Mouse (Mus musculus) cerebellum, postnatal 36 days (tissue): ENCODE measurements around the gene Tnfrsf8.
"Not testable (repeated sequence)": the region's sequence is repeated elsewhere in the genome, so short reads cannot be mapped to it uniquely, and the experiment has no call there.

Source experiments
- DNase-seq, 2 experiments: peaks; one replicate each; pipeline ENCODE4 v3.0.0; 2021 to 2022; ENCODE audit warnings: mixed read lengths in 2 of 2

Tnfrsf8 gene

GRCm38 (mm10) chr4:145306422-145306821, 8.5 kb downstream of the Tnfrsf8 start:
- no peak for DNase-seq

- not testable (repeated sequence) for DNase-seq
Observed at GRCm38 (mm10) chr4:145305661-145306362, 9.2 kb downstream of the Tnfrsf8 start.

DNA sequence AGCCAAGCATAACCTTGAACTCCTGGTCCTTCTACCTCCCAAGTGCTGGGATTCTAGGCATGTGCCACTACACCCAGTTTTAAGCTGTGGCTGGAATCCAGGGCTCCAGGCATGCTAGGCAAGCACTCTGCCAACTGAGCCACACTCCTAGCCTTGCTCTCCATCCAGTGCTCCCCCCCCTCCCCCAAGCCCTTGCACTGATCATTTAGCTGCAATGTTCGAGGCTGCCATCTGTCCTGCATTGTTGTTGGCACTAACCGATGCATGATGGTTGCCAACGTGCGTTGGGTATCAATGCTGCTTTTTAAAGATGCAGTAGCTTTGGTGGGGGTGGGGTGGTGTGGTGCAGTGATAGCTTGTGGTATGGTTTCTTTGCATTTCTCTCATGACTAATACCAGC, 10.9 kb downstream of the Tnfrsf8 start:
- no peak for DNase-seq

DNA sequence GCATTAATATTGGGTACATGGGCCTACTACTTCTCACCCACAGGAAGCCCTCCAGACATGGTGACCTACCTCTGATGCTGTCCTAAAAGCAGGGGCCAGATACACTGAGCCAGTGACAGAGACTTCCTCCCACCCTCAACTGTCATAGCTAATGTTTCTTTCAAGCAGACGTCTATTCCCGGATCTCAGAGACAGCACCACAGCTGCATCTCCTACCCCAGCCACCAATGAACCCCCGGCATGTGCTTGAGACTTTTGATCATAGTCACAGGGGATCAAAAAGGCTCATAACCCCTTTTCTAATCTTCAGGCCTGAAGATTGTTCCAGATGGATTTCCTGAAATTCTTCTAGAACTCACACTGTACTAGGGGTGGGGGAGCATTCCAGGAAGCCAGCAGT, 12.9 kb downstream of the Tnfrsf8 start:
- DNase-seq: no peak

- no peak for DNase-seq
Observed at GRCm38 (mm10) chr4:145300210-145300927, 14.6 kb downstream of the Tnfrsf8 start.

DNA sequence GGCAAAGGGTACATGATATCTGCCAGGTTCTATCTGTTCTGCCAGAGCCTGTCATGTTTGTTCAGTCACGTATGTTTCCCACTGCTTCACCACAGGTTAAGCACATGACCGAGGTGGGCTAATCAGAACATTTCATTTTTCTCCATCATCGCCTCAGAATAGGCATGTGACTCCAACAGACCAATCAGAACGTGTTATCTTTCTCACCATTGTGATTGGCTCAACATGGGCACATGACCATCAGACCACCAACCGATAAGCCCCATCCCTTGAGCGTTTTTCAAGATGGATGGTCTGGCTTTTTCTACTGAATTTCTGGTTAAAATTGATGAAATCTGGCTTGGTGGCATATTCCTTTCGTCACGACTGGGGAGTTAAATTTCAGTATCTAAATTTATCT, 15.6 kb downstream of the Tnfrsf8 start:
- no peak for DNase-seq

GRCm38 (mm10) chr4:145298846-145299245, 16.1 kb downstream of the Tnfrsf8 start:
- DNase-seq: no peak

- DNase-seq: peak; percentile 24 to 30
Observed at GRCm38 (mm10) chr4:145295589-145296300, 19.2 kb downstream of the Tnfrsf8 start.

DNA sequence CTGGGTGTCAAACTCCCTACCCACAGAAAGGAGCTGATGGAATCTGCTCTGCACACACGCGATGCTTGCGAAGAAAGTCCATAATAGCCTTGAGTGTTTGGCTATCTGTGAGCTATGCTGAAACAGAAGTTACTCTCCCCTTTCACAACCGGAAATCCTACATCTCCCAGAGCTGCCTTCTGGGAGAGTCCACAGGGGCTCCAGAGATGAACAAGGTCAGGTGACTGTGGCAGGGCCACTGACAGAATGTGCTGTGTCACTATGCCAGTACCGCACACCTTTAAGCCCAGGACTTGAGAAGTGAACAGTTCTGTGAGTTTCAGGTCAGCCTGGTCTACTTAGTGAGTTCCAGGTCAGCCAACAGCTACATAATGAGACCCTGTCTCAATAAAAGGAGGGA, 20.4 kb downstream of the Tnfrsf8 start:
- DNase-seq: no peak

- DNase-seq: peak; percentile 10 to 38
Observed at GRCm38 (mm10) chr4:145286369-145287120, 28.4 kb downstream of the Tnfrsf8 start.

GRCm38 (mm10) chr4:145284675-145285074, 30.3 kb downstream of the Tnfrsf8 start:
- no peak for DNase-seq

GRCm38 (mm10) chr4:145283441-145283840, 31.5 kb downstream of the Tnfrsf8 start:
- no peak for DNase-seq

DNA sequence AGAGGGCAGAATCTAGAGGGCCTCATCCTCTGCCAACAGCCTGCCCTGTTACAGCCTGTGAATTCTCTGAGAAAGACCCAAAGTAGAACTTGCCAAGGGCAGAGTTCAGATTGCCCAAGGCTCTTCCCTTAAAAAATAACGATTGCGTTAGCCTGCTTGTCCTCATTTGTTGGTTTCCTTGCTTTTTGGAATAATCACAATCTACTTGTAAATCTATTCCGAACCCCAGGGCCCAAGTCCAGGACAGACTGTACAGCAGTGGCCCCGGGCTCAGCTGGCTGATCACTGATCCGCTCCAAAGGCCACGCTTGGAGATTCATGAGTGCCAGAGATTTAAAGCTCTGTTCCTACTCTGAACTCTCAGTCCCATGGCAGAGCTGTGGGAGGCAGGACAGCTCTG, 34.0 kb downstream of the Tnfrsf8 start:
- DNase-seq: no peak

- no peak for DNase-seq
Observed at GRCm38 (mm10) chr4:145278724-145279370, 36.1 kb downstream of the Tnfrsf8 start.

DNA sequence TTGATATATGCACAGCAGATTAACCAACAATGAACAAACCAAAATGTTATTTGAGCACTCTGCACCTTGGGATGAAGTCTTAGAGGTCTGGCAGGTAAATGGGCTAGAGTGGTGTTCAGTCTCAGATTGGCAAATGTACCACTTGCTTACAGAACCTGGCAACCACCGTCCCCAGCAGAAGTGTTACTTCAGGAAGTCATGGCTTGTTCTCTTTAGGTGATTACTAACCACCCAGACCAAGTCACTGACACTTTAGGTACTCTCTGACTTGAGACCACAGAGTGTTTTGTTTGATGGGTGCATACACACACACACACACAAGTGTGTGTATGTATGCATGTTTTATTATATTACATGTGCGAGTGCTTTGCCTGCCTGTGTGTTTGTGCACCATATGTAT, 36.7 kb downstream of the Tnfrsf8 start:
- no peak for DNase-seq

DNA sequence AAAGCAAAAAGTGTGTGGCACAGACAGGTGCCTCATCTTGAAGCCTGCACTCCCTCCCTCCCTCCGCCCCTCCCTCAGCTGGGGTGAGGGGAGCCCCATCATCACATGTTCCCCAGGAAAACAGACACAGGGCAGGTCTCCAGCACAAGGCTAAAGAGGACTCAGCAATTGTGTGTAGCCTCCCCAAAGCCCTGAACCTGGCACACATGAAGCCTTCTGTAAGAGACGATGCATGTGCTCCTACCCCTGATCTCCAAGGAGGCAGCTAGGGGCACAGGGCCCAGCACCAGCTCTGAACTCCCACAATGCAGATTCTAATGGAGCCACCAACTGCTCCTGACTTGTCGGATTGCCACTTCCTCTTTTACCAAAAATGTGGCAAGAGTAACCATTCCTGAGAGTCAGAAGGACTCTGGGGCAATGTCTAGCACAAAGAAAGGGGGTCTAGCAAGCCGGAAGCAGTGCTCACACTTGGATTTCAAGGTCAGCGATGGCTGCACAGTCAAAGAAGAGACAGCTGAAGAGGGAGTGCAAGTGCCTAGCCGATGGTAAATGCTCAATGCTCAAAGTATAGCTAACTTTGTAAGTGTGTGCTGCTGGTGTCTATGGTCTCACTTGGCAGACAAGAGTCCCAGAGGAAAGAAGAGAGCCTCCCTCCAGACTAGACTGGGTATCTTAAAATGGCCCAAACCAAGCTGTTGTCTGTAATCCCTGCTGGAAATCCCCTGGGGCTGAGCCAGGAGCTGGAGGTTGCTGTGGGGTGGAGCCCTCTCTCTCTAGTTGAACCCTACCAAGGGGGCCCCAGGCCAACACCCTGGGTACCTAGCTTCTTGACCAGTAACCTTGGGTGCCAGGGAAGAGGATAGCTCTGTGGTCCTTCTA, 38.4 kb downstream of the Tnfrsf8 start:
- peak in 1 of 2 experiments; percentile 2 for DNase-seq

- no peak for DNase-seq
Observed at GRCm38 (mm10) chr4:145274887-145275286, 40.1 kb downstream of the Tnfrsf8 start.

DNA sequence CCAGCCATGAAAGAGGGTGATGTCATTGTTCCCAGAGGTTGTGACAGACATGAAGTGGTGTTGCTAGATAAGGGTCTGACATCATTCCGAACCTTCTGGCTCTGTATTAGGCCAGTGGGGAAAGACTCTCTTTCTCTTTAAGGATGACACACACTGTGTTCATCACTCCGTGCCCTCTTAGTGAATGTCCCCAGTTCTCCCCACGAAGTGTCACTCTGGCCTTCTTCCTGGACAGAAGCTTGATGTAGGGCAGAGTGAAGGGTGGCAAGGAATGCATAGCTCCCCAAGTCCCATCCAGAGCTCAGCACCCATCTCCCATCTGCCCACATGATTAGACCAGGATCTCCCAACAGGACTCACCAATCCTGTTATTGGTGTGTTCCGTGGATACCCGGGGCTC, 41.0 kb downstream of the Tnfrsf8 start:
- DNase-seq: no peak

DNA sequence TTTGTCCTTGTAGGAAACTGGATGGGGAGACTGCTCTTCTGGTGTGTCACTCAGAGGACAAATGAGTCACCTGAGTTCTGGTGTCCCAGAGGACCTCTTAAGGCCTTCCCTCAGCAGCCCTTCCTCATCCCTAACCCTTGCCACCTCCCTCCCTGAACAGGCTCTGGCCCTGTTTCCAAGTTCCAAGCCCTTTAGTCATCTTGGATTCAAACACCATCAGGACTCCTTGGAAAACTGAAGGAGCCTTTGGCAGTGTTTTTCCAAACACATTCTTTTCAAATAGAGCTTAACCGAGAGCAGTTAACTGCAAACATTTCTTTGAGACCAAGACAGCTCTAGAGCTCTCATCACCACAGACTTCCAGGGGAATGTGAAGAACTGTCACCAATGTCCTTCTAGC, 42.2 kb downstream of the Tnfrsf8 start:
- no peak for DNase-seq

GRCm38 (mm10) chr4:145271634-145272033, 43.3 kb downstream of the Tnfrsf8 start:
- no peak for DNase-seq

- DNase-seq: no peak
Observed at GRCm38 (mm10) chr4:145270136-145270535, 44.8 kb downstream of the Tnfrsf8 start.
